Mouse (Mus musculus): ENCODE results near the gene Dph5. TPM values are rescaled to one million over a fixed set of nuclear protein-coding genes. Genes with fewer than 3 reads are reported as not detected.
"Not testable (repeated sequence)": the region's sequence is repeated elsewhere in the genome, so short reads cannot be mapped to it uniquely, and the experiment has no call there.

Gene Dph5
- polyA plus RNA-seq, 1 experiment from 2014 or later: 30.5 TPM

GRCm38 (mm10) chr3:115860780-115861179 lies 26.9 kb upstream of the Dph5 start:
- not testable (repeated sequence) for H3K4me3 ChIP-seq; H3K36me3 ChIP-seq (replicated peaks); H3K27ac ChIP-seq (replicated peaks); H3K4me1 ChIP-seq; DNase-seq (ENCODE audit: low spot score); H3K9me3 ChIP-seq; H3K27me3 ChIP-seq (replicated peaks; ENCODE audit: low read depth, poor library complexity, severe bottlenecking)
- WGBS: 83% methylated on average over 1 of the region's 1 CpGs

- no peaks in the 10 kb centered on the region for H3K36me3 ChIP-seq (replicated peaks)
- no peaks in the 10 kb centered on the region for H3K27me3 ChIP-seq (replicated peaks; ENCODE audit: low read depth, poor library complexity, severe bottlenecking)
- no peak overlapping the region for H3K27ac ChIP-seq (replicated peaks)
- DNase-seq (ENCODE audit: low spot score): no peak
- H3K4me1 ChIP-seq: peaks cover under 1% of the 10 kb centered on the region; the same call in 1 of the 2 replicates
- no peaks in the 10 kb centered on the region for H3K9me3 ChIP-seq
- 83% methylated on average over 4 of the region's 4 CpGs for WGBS
- no peak overlapping the region for H3K4me3 ChIP-seq
Observed at GRCm38 (mm10) chr3:115863487-115863886, 24.1 kb upstream of the Dph5 start.

- no peaks in the 10 kb centered on the region for H3K36me3 ChIP-seq (replicated peaks)
- no peaks in the 10 kb centered on the region for H3K9me3 ChIP-seq
- DNase-seq (ENCODE audit: low spot score): no peak
- H3K27me3 ChIP-seq (replicated peaks; ENCODE audit: low read depth, poor library complexity, severe bottlenecking): no peaks in the 10 kb centered on the region
- H3K4me3 ChIP-seq: no peak overlapping the region
- no peaks in the 10 kb centered on the region for H3K4me1 ChIP-seq
- H3K27ac ChIP-seq (replicated peaks): no peak overlapping the region
- 82% methylated on average over 4 of the region's 4 CpGs for WGBS
Observed at GRCm38 (mm10) chr3:115867150-115867549, 20.5 kb upstream of the Dph5 start.

GRCm38 (mm10) chr3:115867901-115868300 lies 19.7 kb upstream of the Dph5 start:
- 87% methylated on average over 1 of the region's 1 CpGs for WGBS
- no peaks in the 10 kb centered on the region for H3K4me1 ChIP-seq
- DNase-seq (ENCODE audit: low spot score): no peak
- no peaks in the 10 kb centered on the region for H3K36me3 ChIP-seq (replicated peaks)
- no peaks in the 10 kb centered on the region for H3K27me3 ChIP-seq (replicated peaks; ENCODE audit: low read depth, poor library complexity, severe bottlenecking)
- H3K27ac ChIP-seq (replicated peaks): no peak overlapping the region
- no peaks in the 10 kb centered on the region for H3K9me3 ChIP-seq
- no peak overlapping the region for H3K4me3 ChIP-seq

- H3K4me3 ChIP-seq: no peak overlapping the region
- no peaks in the 10 kb centered on the region for H3K27me3 ChIP-seq (replicated peaks; ENCODE audit: low read depth, poor library complexity, severe bottlenecking)
- H3K4me1 ChIP-seq: no peaks in the 10 kb centered on the region
- H3K27ac ChIP-seq (replicated peaks): no peak overlapping the region
- H3K36me3 ChIP-seq (replicated peaks): no peaks in the 10 kb centered on the region
- 82% methylated on average over 2 of the region's 2 CpGs for WGBS
- DNase-seq (ENCODE audit: low spot score): no peak
- H3K9me3 ChIP-seq: no peaks in the 10 kb centered on the region
Observed at GRCm38 (mm10) chr3:115869360-115869759, 18.3 kb upstream of the Dph5 start.

- no peak for DNase-seq (ENCODE audit: low spot score)
- H3K27me3 ChIP-seq (replicated peaks; ENCODE audit: low read depth, poor library complexity, severe bottlenecking): no peaks in the 10 kb centered on the region
- 67% methylated on average over 6 of the region's 6 CpGs for WGBS
- no peaks in the 10 kb centered on the region for H3K36me3 ChIP-seq (replicated peaks)
- no peak overlapping the region for H3K27ac ChIP-seq (replicated peaks)
- H3K4me1 ChIP-seq: 0 out of 2 replicates have a peak, but pooled peaks cover 3% of the 10 kb centered on the region
- H3K9me3 ChIP-seq: no peaks in the 10 kb centered on the region
- no peak overlapping the region for H3K4me3 ChIP-seq
Observed at GRCm38 (mm10) chr3:115875551-115875950, 12.1 kb upstream of the Dph5 start.

- no peaks in the 10 kb centered on the region for H3K36me3 ChIP-seq (replicated peaks)
- 0 out of 2 replicates have a peak, but pooled peaks cover 3% of the 10 kb centered on the region for H3K4me1 ChIP-seq
- no peaks in the 10 kb centered on the region for H3K9me3 ChIP-seq
- H3K27me3 ChIP-seq (replicated peaks; ENCODE audit: low read depth, poor library complexity, severe bottlenecking): no peaks in the 10 kb centered on the region
- H3K27ac ChIP-seq (replicated peaks): no peak overlapping the region
- DNase-seq (ENCODE audit: low spot score): no peak
- 86% methylated on average over 1 of the region's 1 CpGs for WGBS
- no peak overlapping the region for H3K4me3 ChIP-seq
Observed at GRCm38 (mm10) chr3:115877133-115877532, 10.5 kb upstream of the Dph5 start.

GRCm38 (mm10) chr3:115884086-115884485 lies 3.6 kb upstream of the Dph5 start:
- Histone ChIP-seq H3K4me1 (peaks cover 4% of the 10 kb centered on the region), H3K36me3 (replicated peaks) (no peaks in the 10 kb centered on the region)
- 94% methylated on average over 1 of the region's 1 CpGs for whole genome bisulfite sequencing

GRCm38 (mm10) chr3:115888310-115889106 lies 871 bp downstream of the Dph5 start:
- H3K27me3 ChIP-seq (replicated peaks; ENCODE audit: low read depth, poor library complexity, severe bottlenecking): no peaks in the 10 kb centered on the region
- peak overlapping the region; percentile 89 for H3K27ac ChIP-seq (replicated peaks)
- 7% methylated on average over 21 of the region's 21 CpGs for WGBS
- peak overlapping the region; percentile 81 for H3K4me3 ChIP-seq
- peaks cover 11% of the 10 kb centered on the region for H3K36me3 ChIP-seq (replicated peaks)
- no peaks in the 10 kb centered on the region for H3K9me3 ChIP-seq
- peaks cover 4% of the 10 kb centered on the region for H3K4me1 ChIP-seq
- DNase-seq (ENCODE audit: low spot score): no peak

More at GRCm38 (mm10) chr3:115884086-115884485, 3.6 kb upstream of the Dph5 start:
- Histone ChIP-seq H3K4me3 (no peak overlapping the region), H3K27ac (replicated peaks) (no peak overlapping the region), H3K27me3 (replicated peaks; ENCODE audit: low read depth, poor library complexity, severe bottlenecking) (no peaks in the 10 kb centered on the region), H3K9me3 (no peaks in the 10 kb centered on the region)
- DNase-seq (ENCODE audit: low spot score): no peak

GRCm38 (mm10) chr3:115892341-115892740 lies 4.7 kb downstream of the Dph5 start:
- peaks cover under 1% of the 10 kb centered on the region for H3K4me1 ChIP-seq
- DNase-seq (ENCODE audit: low spot score): no peak
- no peak overlapping the region for H3K4me3 ChIP-seq
- 90% methylated on average over 4 of the region's 4 CpGs for WGBS
- no peak overlapping the region for H3K27ac ChIP-seq (replicated peaks)
- no peaks in the 10 kb centered on the region for H3K9me3 ChIP-seq
- H3K36me3 ChIP-seq (replicated peaks): peaks cover 25% of the 10 kb centered on the region
- no peaks in the 10 kb centered on the region for H3K27me3 ChIP-seq (replicated peaks; ENCODE audit: low read depth, poor library complexity, severe bottlenecking)

- no peak for DNase-seq (ENCODE audit: low spot score)
- no peaks in the 10 kb centered on the region for H3K27me3 ChIP-seq (replicated peaks; ENCODE audit: low read depth, poor library complexity, severe bottlenecking)
- 95% methylated on average over 2 of the region's 2 CpGs for WGBS
- H3K36me3 ChIP-seq (replicated peaks): peaks cover 25% of the 10 kb centered on the region
- no peaks in the 10 kb centered on the region; the same call in 1 of the 2 replicates for H3K4me1 ChIP-seq
- H3K9me3 ChIP-seq: no peaks in the 10 kb centered on the region
- H3K4me3 ChIP-seq: no peak overlapping the region
- no peak overlapping the region for H3K27ac ChIP-seq (replicated peaks)
Observed at GRCm38 (mm10) chr3:115893166-115893565, 5.5 kb downstream of the Dph5 start.

- 90% methylated on average over 3 of the region's 3 CpGs for WGBS
- Histone ChIP-seq H3K27me3 (replicated peaks; ENCODE audit: low read depth, poor library complexity, severe bottlenecking) (no peaks in the 10 kb centered on the region), H3K4me1 (no peaks in the 10 kb centered on the region), H3K4me3 (no peak overlapping the region), H3K9me3 (no peaks in the 10 kb centered on the region), H3K36me3 (replicated peaks) (peaks cover 38% of the 10 kb centered on the region), H3K27ac (replicated peaks) (no peak overlapping the region)
- DNase-seq (ENCODE audit: low spot score): no peak
Observed at GRCm38 (mm10) chr3:115898354-115898948, 10.8 kb downstream of the Dph5 start.

All from embryonic facial prominence, embryonic 10.5 days (tissue).